30 mouse cellular contexts compared by ENCODE assay signal in genomic region chr12:79175998-79176397, GRCm38 (mm10). TPM values are rescaled to one million over a fixed set of nuclear protein-coding genes. Genes with fewer than 3 reads are reported as not detected.
"Had no signal": no experiment of that assay in that cellular context is flagged by ENCODE, and none has a peak within 500 bp of the region (broad histone marks: within the 10 kb centered on the region; RNA-seq: fewer than 3 reads in every experiment).

No protein-coding gene starts in this region.

- H3K27ac ChIP-seq: embryonic facial prominence, embryonic 10.5 days; embryonic facial prominence, embryonic 12.5 days; embryonic facial prominence, embryonic 13.5 days; embryonic facial prominence, embryonic 15.5 days; forebrain, embryonic 10.5 days; forebrain, embryonic 12.5 days; forebrain, embryonic 13.5 days; forebrain, embryonic 15.5 days; gastrocnemius, adult 2 months; heart, adult 2 months had no signal

- DNase-seq: cerebellum, adult 2 months; cerebellum, adult 8-10 months; cerebellum, adult 9-10 months; cerebellum, adult 9-11 months; cerebellum, postnatal 10 days; cerebellum, postnatal 14 days; cerebellum, postnatal 25 days; cerebellum, postnatal 36 days; embryo, embryonic 11 days; forebrain, postnatal 0 days; gastrocnemius, adult 2 months; gastrocnemius, postnatal 10 days; gastrocnemius, postnatal 14 days; gastrocnemius, postnatal 25 days; gastrocnemius, postnatal 36 days; heart, adult 18-20 months; heart, adult 2 months had no signal

- H3K9ac ChIP-seq: embryonic facial prominence, embryonic 12.5 days; embryonic facial prominence, embryonic 13.5 days; embryonic facial prominence, embryonic 15.5 days; forebrain, embryonic 12.5 days; forebrain, embryonic 13.5 days; forebrain, embryonic 15.5 days; forebrain, postnatal 0 days had no signal

- H3K4me3 ChIP-seq: embryonic facial prominence, embryonic 10.5 days; embryonic facial prominence, embryonic 12.5 days; embryonic facial prominence, embryonic 13.5 days; embryonic facial prominence, embryonic 15.5 days; erythroblast, embryonic 14.5 days; forebrain, embryonic 10.5 days; forebrain, embryonic 12.5 days; forebrain, embryonic 13.5 days; forebrain, embryonic 15.5 days; gastrocnemius, adult 2 months; heart, adult 2 months had no signal

- H3K27me3 ChIP-seq: embryonic facial prominence, embryonic 12.5 days; embryonic facial prominence, embryonic 13.5 days; embryonic facial prominence, embryonic 15.5 days; forebrain, embryonic 12.5 days; forebrain, embryonic 13.5 days; forebrain, embryonic 15.5 days had no signal

RNA-seq across cellular contexts. Expression of gene Rdh12, which starts 32.7 kb away (rescaled TPM):
- total RNA-seq: gastrocnemius, adult 8-10 months had no signal

RNA-seq across cellular contexts. Expression of gene Arg2, which starts 45.4 kb away (rescaled TPM):
- total RNA-seq: common myeloid progenitor, adult 5-6 weeks; gastrocnemius, adult 18-20 months; gastrocnemius, adult 2 months; gastrocnemius, adult 8-10 months; gastrocnemius, postnatal 10 days; gastrocnemius, postnatal 14 days; gastrocnemius, postnatal 25 days; gastrocnemius, postnatal 36 days; granulocyte monocyte progenitor cell, adult 5-6 weeks; heart, adult 18-20 months; heart, adult 2 months had no signal
- polyA plus RNA-seq: erythroblast, embryonic 14.5 days had no signal
